Mouse (Mus musculus) limb, embryonic 14.5 days (tissue): Measurements from ENCODE around the gene Cables2. TPM values are rescaled to one million over a fixed set of nuclear protein-coding genes. Genes with fewer than 3 reads are reported as not detected.
A peak's percentile ranks its signal among the peaks of the same experiment; 100 is the strongest.

Experiments used
- ATAC-seq: fragments of 200-750 bp; cut with Nextera tagmentation; 2 replicates; pipeline ENCODE4 v1.8.0; 2017; ENCODE audit warnings: low read depth, moderate number of reproducible peaks, moderate TSS enrichment; ENCODE audit not compliant: low FRiP score
- DNase-seq: peaks from one replicate; pipeline ENCODE4 v3.0.0-alpha.2; 2015; ENCODE audit warnings: low spot score
- H3K27ac ChIP-seq: fragments of 300-500 bp; sonication (generic); replicated peaks from 2 replicates; pipeline ENCODE4 v1.5.1; 2014; ENCODE audit warnings: low read depth, mild to moderate bottlenecking, low read length, moderate library complexity, mixed read lengths
- H3K27me3 ChIP-seq: fragments of 300-500 bp; sonication (generic); 2 replicates; pipeline ENCODE4 v1.6.1; 2014; ENCODE audit warnings: low read length, mixed read lengths; ENCODE audit not compliant: control insufficient read depth, insufficient read depth
- H3K36me3 ChIP-seq: fragments of 300-500 bp; sonication (generic); 2 replicates; pipeline ENCODE4 v1.6.1; 2014; ENCODE audit warnings: mild to moderate bottlenecking, low read length, moderate library complexity, mixed read lengths; ENCODE audit not compliant: control insufficient read depth, insufficient read depth
- H3K4me1 ChIP-seq: fragments of 300-500 bp; sonication (generic); 2 replicates; pipeline ENCODE4 v1.6.1; 2014; ENCODE audit warnings: antibody characterized with exemption, low read length, mixed read lengths; ENCODE audit not compliant: control insufficient read depth, insufficient read depth
- H3K4me2 ChIP-seq: fragments of 300-500 bp; sonication (generic); replicated peaks from 2 replicates; pipeline ENCODE4 v1.6.1; 2014; ENCODE audit warnings: low read depth, mild to moderate bottlenecking, low read length, moderate library complexity; ENCODE audit not compliant: severe bottlenecking
- H3K4me3 ChIP-seq: fragments of 300-500 bp; sonication (generic); replicated peaks from 2 replicates; pipeline ENCODE4 v1.5.1; 2014; ENCODE audit warnings: low read length
- H3K9ac ChIP-seq: fragments of 300-500 bp; sonication (generic); 2 replicates; pipeline ENCODE4 v1.6.1; 2014; ENCODE audit warnings: mild to moderate bottlenecking, low read depth, low read length, moderate library complexity; ENCODE audit not compliant: severe bottlenecking
- H3K9me3 ChIP-seq: fragments of 300-500 bp; sonication (generic); 2 replicates; pipeline ENCODE4 v1.6.1; 2016; ENCODE audit warnings: low read length; ENCODE audit not compliant: control insufficient read depth
- POLR2A ChIP-seq: fragments of 200-500 bp; IDR thresholded peaks from 2 replicates; pipeline ENCODE4 v1.8.0; 2012; ENCODE audit warnings: inconsistent platforms, mild to moderate bottlenecking, moderate library complexity, borderline replicate concordance; ENCODE audit not compliant: insufficient read depth, insufficient read length; ENCODE audit errors: extremely low read depth
- WGBS: fragments of 180-500 bp; shearing (Covaris S2); extraction: QIAGEN DNeasy Blood & Tissue Kit; methylation state at CpG from one replicate; pipeline ENCODE4 v1.1.7; 2014; 5-methylcytosine and 5-hydroxymethylcytosine counted together
- polyA plus RNA-seq, 2 experiments: library from polyadenylated mRNA; depleted of rRNA in 1 of 2; stranded (reverse) in 1 of 2; unstranded in 1 of 2; fragments of >200 nt; fragmentation: Nextera tagmentation in 1 of 2; extraction: Ambion mirVana in 1 of 2; gene quantifications; 2 replicates each; pipeline versions ENCODE4 v1.2.1 to v1.2.3; 2012 to 2014

The Cables2 gene
- polyA plus RNA-seq, 2 experiments = 22.5 to 37.7 TPM

DNA sequence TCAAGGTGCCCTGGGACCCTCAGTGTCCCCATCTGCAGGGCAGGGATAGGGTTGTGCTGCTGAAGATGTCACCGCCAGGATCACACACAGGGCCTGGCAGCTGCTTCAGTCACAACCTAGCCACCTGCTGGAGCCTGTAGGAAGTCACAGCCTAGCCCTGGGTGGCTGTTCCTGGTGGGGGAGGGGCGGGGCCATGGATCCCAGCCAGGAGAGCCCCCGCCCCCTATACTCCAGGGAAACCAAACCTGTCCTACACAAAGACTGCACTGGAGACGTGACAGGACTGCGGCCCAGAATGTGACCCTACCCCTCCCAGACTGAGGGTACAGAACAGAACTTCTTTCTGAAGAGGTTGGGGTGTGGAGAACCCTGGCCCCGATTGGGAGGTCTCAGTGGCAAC, 51.0 kb downstream of the Cables2 start:
- DNase-seq (peak; percentile 45), ATAC-seq (peak; percentile 8; the same call in 1 of the 2 replicates)
- WGBS = 14% methylated on average over 6 of the region's 6 CpGs
- peaks cover 15% of the 10 kb centered on the region for H3K4me1 ChIP-seq
- H3K36me3 ChIP-seq = no peaks in the 10 kb centered on the region
- no peak for TF ChIP-seq POLR2A
- no peak overlapping the region for H3K4me2 ChIP-seq
- H3K9ac ChIP-seq = no peak overlapping the region
- H3K27ac ChIP-seq = no peak overlapping the region
- H3K9me3 ChIP-seq = no peaks in the 10 kb centered on the region
- peaks cover 22% of the 10 kb centered on the region for H3K27me3 ChIP-seq
- no peak overlapping the region for H3K4me3 ChIP-seq

DNA sequence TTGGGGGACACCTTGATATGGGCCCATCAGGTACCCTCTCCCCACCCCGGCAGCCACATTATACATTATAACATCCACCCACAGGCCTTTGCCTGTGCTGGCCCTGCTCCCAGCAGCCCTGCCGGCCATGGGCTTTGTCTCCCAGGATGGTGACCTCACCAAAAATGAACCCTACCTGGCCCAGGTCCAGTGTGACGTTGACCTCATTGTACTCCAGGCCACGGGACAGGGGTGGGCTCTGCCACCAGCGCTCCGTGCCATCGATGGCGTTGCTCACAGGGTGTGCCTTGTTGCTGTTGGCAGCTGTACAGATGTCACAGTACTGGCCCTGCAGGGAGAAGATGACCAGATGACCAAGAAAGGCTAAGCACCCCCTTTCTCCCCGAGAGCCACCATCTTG, 52.2 kb downstream of the Cables2 start:
- Histone ChIP-seq H3K36me3 (no peaks in the 10 kb centered on the region), H3K9ac (no peak overlapping the region), H3K4me1 (peaks cover 6% of the 10 kb centered on the region), H3K9me3 (no peaks in the 10 kb centered on the region), H3K4me3 (no peak overlapping the region), H3K27me3 (peaks cover 19% of the 10 kb centered on the region), H3K27ac (no peak overlapping the region), H3K4me2 (no peak overlapping the region)
- WGBS = 91% methylated on average over 9 of the region's 9 CpGs
- no peak for ATAC-seq
- no peak for DNase-seq
- no peak for TF ChIP-seq POLR2A

DNA sequence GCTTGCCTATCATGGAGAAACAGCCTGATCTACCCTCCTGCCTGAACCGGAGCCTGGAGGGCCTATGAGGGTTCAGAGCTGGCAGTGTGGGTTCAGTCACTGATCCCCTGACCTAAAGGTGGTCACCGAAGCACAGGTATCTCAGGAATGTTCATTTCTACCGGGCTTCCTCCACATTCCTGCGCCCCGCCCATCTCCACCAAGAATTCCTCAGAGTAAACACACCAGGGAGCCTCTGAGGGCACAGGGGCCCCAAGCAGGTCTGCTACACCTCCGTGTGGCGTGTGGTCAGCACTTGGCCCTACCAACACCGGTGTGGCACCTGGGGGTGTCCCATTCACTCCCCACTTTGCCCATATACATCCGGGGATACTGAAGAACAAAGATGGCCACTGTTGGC, 53.1 kb downstream of the Cables2 start:
- WGBS = 54% methylated on average over 9 of the region's 9 CpGs
- Histone ChIP-seq H3K27me3 (peaks cover 11% of the 10 kb centered on the region), H3K9me3 (no peaks in the 10 kb centered on the region), H3K4me2 (no peak overlapping the region), H3K4me3 (no peak overlapping the region), H3K4me1 (peaks cover 3% of the 10 kb centered on the region; the same call in 1 of the 2 replicates), H3K27ac (no peak overlapping the region), H3K36me3 (no peaks in the 10 kb centered on the region), H3K9ac (no peak overlapping the region)
- TF ChIP-seq POLR2A = no peak
- DNase-seq = no peak
- no peak for ATAC-seq

DNA sequence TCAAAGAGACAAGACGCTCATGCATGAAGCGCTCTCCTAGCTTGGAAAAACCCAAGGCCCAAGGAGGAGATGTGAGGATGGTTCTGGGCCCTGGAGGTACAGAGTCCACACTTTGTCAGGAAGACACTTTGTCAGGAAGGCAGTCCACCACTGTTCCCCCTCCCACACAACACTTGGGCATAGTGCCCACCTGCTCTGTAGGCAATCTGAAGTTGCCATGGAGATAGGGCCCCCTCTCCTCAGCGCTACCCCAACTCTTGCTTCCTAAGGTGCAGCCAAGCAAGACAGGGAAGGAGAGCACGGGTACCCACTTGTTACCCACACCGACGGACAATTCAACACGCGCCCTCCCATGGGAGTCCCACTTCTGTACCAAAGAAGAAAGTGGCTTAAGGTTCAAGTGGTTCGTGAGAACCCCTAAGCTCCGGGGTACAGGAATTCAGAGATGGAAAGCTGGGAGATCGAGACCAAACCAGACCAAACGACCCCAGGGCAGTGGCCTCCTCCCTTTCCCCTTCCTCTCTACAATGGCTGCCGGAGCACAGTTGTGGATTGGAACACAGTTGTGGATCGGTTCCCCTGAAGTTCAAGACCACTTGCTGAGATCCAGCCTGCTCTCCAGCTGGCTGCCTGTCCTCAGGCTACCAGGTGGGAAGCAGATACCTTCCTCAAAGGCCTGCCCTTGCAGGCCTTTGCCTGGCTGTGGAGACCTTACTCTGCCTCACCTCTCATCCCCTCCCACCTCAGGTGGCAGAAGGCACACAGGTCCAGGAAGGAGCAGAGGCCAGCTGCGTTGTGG, 54.0 kb downstream of the Cables2 start:
- no peak overlapping the region for H3K4me2 ChIP-seq
- ATAC-seq (no peak), DNase-seq (no peak)
- H3K9ac ChIP-seq = no peak overlapping the region
- no peaks in the 10 kb centered on the region for H3K9me3 ChIP-seq
- 78% methylated on average over 15 of the region's 15 CpGs for WGBS
- H3K36me3 ChIP-seq = no peaks in the 10 kb centered on the region
- no peaks in the 10 kb centered on the region for H3K4me1 ChIP-seq
- TF ChIP-seq POLR2A = no peak
- H3K4me3 ChIP-seq = no peak overlapping the region
- peaks cover 2% of the 10 kb centered on the region; the same call in 1 of the 2 replicates for H3K27me3 ChIP-seq
- H3K27ac ChIP-seq = no peak overlapping the region

DNA sequence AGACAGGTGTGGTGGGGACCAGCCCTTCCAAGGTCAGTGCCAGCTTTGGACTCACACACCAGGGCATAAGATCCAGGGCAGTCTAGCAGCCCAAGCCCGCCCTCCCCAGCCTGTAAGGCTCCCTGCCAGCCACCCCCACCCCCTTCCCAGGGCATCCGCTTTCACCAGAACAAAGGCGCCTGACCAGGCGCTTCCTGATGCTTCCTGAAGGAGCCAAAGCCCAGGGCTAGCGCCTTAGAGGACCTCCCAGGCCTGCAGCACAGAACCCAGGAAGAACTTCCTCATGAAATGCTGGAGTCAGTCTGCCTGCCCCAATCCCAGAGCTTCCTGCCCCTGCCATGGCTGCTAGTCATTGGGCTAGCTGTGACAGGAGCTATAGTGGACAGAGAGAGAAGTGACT, 54.6 kb downstream of the Cables2 start:
- WGBS = 25% methylated on average over 5 of the region's 5 CpGs

More for the DNA sequence above, 54.6 kb downstream of the Cables2 start:
- H3K27me3 ChIP-seq = no peaks in the 10 kb centered on the region
- H3K36me3 ChIP-seq = no peaks in the 10 kb centered on the region
- no peak for TF ChIP-seq POLR2A
- no peak overlapping the region for H3K27ac ChIP-seq
- H3K9ac ChIP-seq = no peak overlapping the region
- H3K4me1 ChIP-seq = no peaks in the 10 kb centered on the region
- no peak overlapping the region for H3K4me2 ChIP-seq
- no peak overlapping the region for H3K4me3 ChIP-seq
- ATAC-seq (no peak), DNase-seq (no peak)
- H3K9me3 ChIP-seq = no peaks in the 10 kb centered on the region
